Mouse (Mus musculus) liver, embryonic 11.5 days (tissue): Measurements from ENCODE around the gene Col13a1. TPM values are rescaled to one million over a fixed set of nuclear protein-coding genes. Genes with fewer than 3 reads are reported as not detected.

ENCODE experiments used
- ATAC-seq: fragments of 200-750 bp; cut with Nextera tagmentation; replicated peaks from 2 replicates; pipeline ENCODE4 v1.8.0; 2017; ENCODE audit warnings: moderate number of reproducible peaks, mild to moderate bottlenecking, moderate TSS enrichment, moderate library complexity; ENCODE audit not compliant: low FRiP score
- DNase-seq: peaks from one replicate; pipeline ENCODE4 v3.0.0-alpha.2; 2017; ENCODE audit warnings: low spot score
- H3K27ac ChIP-seq: fragments of 300-500 bp; sonication (generic); 2 replicates; pipeline ENCODE4 v1.5.1; 2014; ENCODE audit warnings: mild to moderate bottlenecking, low read depth, low read length, control low read depth
- H3K27me3 ChIP-seq: fragments of 300-500 bp; sonication (generic); replicated peaks from 2 replicates; pipeline ENCODE4 v1.6.1; 2014; ENCODE audit warnings: low read length, mixed read lengths; ENCODE audit not compliant: control insufficient read depth, insufficient read depth
- H3K36me3 ChIP-seq: fragments of 300-500 bp; sonication (generic); 2 replicates; pipeline ENCODE4 v1.6.1; 2014; ENCODE audit warnings: mild to moderate bottlenecking, low read length, moderate library complexity, mixed read lengths; ENCODE audit not compliant: control insufficient read depth, insufficient read depth
- H3K4me1 ChIP-seq: fragments of 300-500 bp; sonication (generic); replicated peaks from 2 replicates; pipeline ENCODE4 v1.6.1; 2014; ENCODE audit warnings: low read length, mixed read lengths; ENCODE audit not compliant: control insufficient read depth, insufficient read depth
- H3K4me2 ChIP-seq: fragments of 300-500 bp; sonication (generic); 2 replicates; pipeline ENCODE4 v1.6.1; 2014; ENCODE audit warnings: mild to moderate bottlenecking, control low read depth, moderate library complexity
- H3K4me3 ChIP-seq: fragments of 300-500 bp; sonication (generic); 2 replicates; pipeline ENCODE4 v1.5.1; 2014; ENCODE audit warnings: low read depth, low read length, control low read depth
- H3K9ac ChIP-seq: fragments of 300-500 bp; sonication (generic); 2 replicates; pipeline ENCODE4 v1.6.1; 2014; ENCODE audit warnings: low read depth, low read length, control low read depth
- H3K9me3 ChIP-seq: fragments of 300-500 bp; sonication (generic); 2 replicates; pipeline ENCODE4 v1.6.1; 2016; ENCODE audit warnings: low read length, inconsistent platforms, mixed read lengths; ENCODE audit not compliant: control insufficient read depth
- WGBS: fragments of 180-500 bp; shearing (Covaris S2); extraction: QIAGEN DNeasy Blood & Tissue Kit; methylation state at CpG from one replicate; pipeline ENCODE4 v1.1.7; 2014; 5-methylcytosine and 5-hydroxymethylcytosine counted together
- polyA plus RNA-seq: library from polyadenylated mRNA; unstranded; fragments of >200 nt; fragmentation: Nextera tagmentation; extraction: Ambion mirVana; gene quantifications from 2 replicates; pipeline ENCODE4 v1.2.1, GENCODE M21; 2014

The Col13a1 gene
- polyA plus RNA-seq, 1 experiment from 2014 or later, result 4.6 TPM

GRCm38 (mm10) chr10:61837286-61837685, 141.6 kb downstream of the Col13a1 start:
- Histone ChIP-seq H3K9ac (no peak overlapping the region), H3K4me2 (no peak overlapping the region), H3K36me3 (no peaks in the 10 kb centered on the region), H3K4me1 (no peaks in the 10 kb centered on the region), H3K9me3 (no peaks in the 10 kb centered on the region), H3K27me3 (no peaks in the 10 kb centered on the region), H3K27ac (no peak overlapping the region), H3K4me3 (no peak overlapping the region)
- DNase-seq (no peak), ATAC-seq (no peak)
- WGBS, result 66% methylated on average over 8 of the region's 8 CpGs

- no peaks in the 10 kb centered on the region for H3K27me3 ChIP-seq
- 84% methylated on average over 6 of the region's 6 CpGs for WGBS
- no peak for ATAC-seq
- no peaks in the 10 kb centered on the region for H3K9me3 ChIP-seq
- no peak overlapping the region for H3K9ac ChIP-seq
- no peak overlapping the region for H3K4me2 ChIP-seq
- H3K4me1 ChIP-seq, result no peaks in the 10 kb centered on the region
- no peaks in the 10 kb centered on the region for H3K36me3 ChIP-seq
- H3K4me3 ChIP-seq, result no peak overlapping the region
- no peak overlapping the region for H3K27ac ChIP-seq
- DNase-seq, result no peak
These were observed 144.6 kb downstream of the Col13a1 start for GRCm38 (mm10) chr10:61834288-61834687.

GRCm38 (mm10) chr10:61832713-61833112, 146.2 kb downstream of the Col13a1 start:
- no peaks in the 10 kb centered on the region for H3K4me1 ChIP-seq
- DNase-seq, result no peak
- no peak overlapping the region for H3K9ac ChIP-seq
- no peak for ATAC-seq
- H3K27me3 ChIP-seq, result no peaks in the 10 kb centered on the region
- no peak overlapping the region for H3K4me2 ChIP-seq
- H3K27ac ChIP-seq, result no peak overlapping the region
- H3K9me3 ChIP-seq, result no peaks in the 10 kb centered on the region
- WGBS, result 78% methylated on average over 11 of the region's 11 CpGs
- H3K4me3 ChIP-seq, result no peak overlapping the region
- H3K36me3 ChIP-seq, result no peaks in the 10 kb centered on the region

- ATAC-seq, result no peak
- Histone ChIP-seq H3K27ac (no peak overlapping the region), H3K9ac (no peak overlapping the region), H3K36me3 (no peaks in the 10 kb centered on the region), H3K4me3 (no peak overlapping the region), H3K9me3 (no peaks in the 10 kb centered on the region), H3K4me2 (no peak overlapping the region), H3K27me3 (no peaks in the 10 kb centered on the region), H3K4me1 (0 out of 2 replicates have a peak, but pooled peaks cover 2% of the 10 kb centered on the region)
- WGBS, result 90% methylated on average over 6 of the region's 6 CpGs
- DNase-seq, result no peak
These were observed 147.2 kb downstream of the Col13a1 start for GRCm38 (mm10) chr10:61831741-61832140.

GRCm38 (mm10) chr10:61831251-61831650, 147.7 kb downstream of the Col13a1 start:
- no peak overlapping the region for H3K27ac ChIP-seq
- 0 out of 2 replicates have a peak, but pooled peaks cover 2% of the 10 kb centered on the region for H3K4me1 ChIP-seq
- H3K9ac ChIP-seq, result no peak overlapping the region
- no peak for DNase-seq
- H3K27me3 ChIP-seq, result no peaks in the 10 kb centered on the region
- H3K4me3 ChIP-seq, result no peak overlapping the region
- no peak overlapping the region for H3K4me2 ChIP-seq
- no peak for ATAC-seq
- H3K9me3 ChIP-seq, result no peaks in the 10 kb centered on the region
- H3K36me3 ChIP-seq, result no peaks in the 10 kb centered on the region
- 65% methylated on average over 12 of the region's 12 CpGs for WGBS

GRCm38 (mm10) chr10:61830817-61831216, 148.1 kb downstream of the Col13a1 start:
- Histone ChIP-seq H3K4me1 (0 out of 2 replicates have a peak, but pooled peaks cover 2% of the 10 kb centered on the region), H3K4me2 (no peak overlapping the region), H3K4me3 (no peak overlapping the region), H3K27me3 (no peaks in the 10 kb centered on the region), H3K36me3 (no peaks in the 10 kb centered on the region), H3K9me3 (no peaks in the 10 kb centered on the region), H3K27ac (no peak overlapping the region), H3K9ac (no peak overlapping the region)
- DNase-seq (no peak), ATAC-seq (no peak)
- 49% methylated on average over 9 of the region's 9 CpGs for WGBS

- DNase-seq (no peak), ATAC-seq (no peak)
- Histone ChIP-seq H3K4me1 (0 out of 2 replicates have a peak, but pooled peaks cover 2% of the 10 kb centered on the region), H3K9ac (no peak overlapping the region), H3K4me3 (no peak overlapping the region), H3K9me3 (no peaks in the 10 kb centered on the region), H3K36me3 (no peaks in the 10 kb centered on the region), H3K27ac (no peak overlapping the region), H3K27me3 (no peaks in the 10 kb centered on the region), H3K4me2 (no peak overlapping the region)
- 49% methylated on average over 4 of the region's 4 CpGs for WGBS
These were observed 149.9 kb downstream of the Col13a1 start for GRCm38 (mm10) chr10:61829046-61829445.

- H3K9ac ChIP-seq, result no peak overlapping the region
- DNase-seq, result no peak
- no peak for ATAC-seq
- WGBS, result 83% methylated on average over 32 of the region's 32 CpGs
- no peaks in the 10 kb centered on the region for H3K36me3 ChIP-seq
- H3K27me3 ChIP-seq, result no peaks in the 10 kb centered on the region
- H3K9me3 ChIP-seq, result no peaks in the 10 kb centered on the region
- no peak overlapping the region for H3K4me3 ChIP-seq
- H3K4me1 ChIP-seq, result 0 out of 2 replicates have a peak, but pooled peaks cover 2% of the 10 kb centered on the region
- no peak overlapping the region for H3K4me2 ChIP-seq
- no peak overlapping the region for H3K27ac ChIP-seq
These were observed 150.7 kb downstream of the Col13a1 start for GRCm38 (mm10) chr10:61827950-61828936.
